Mouse (Mus musculus): ENCODE results near the gene Tpbgl. TPM values are rescaled to one million over a fixed set of nuclear protein-coding genes. Genes with fewer than 3 reads are reported as not detected.
A peak's percentile ranks its signal among the peaks of the same experiment; 100 is the strongest.

The Tpbgl gene
- polyA plus RNA-seq (2015; fragmentation: Nextera tagmentation; extraction: Ambion mirVana) = 2.5 and 3.2 TPM in 2 replicates

GRCm38 (mm10) chr7:99626376-99627270 lies at the start of gene Tpbgl:
Tpbgl (minus strand) TSS chr7:99627103.
- H3K27ac ChIP-seq (replicated peaks) = peak within 1 kb of the TSS; percentile 61; the same call in 1 of the 2 replicates
- ATAC-seq (ENCODE audit: low FRiP score) = no peak
- H3K4me3 ChIP-seq (replicated peaks) = peak within 1 kb of the TSS; percentile 57
- no peaks in the 10 kb centered on the region for H3K9me3 ChIP-seq (replicated peaks)
- peaks cover 24% of the 10 kb centered on the region for H3K4me1 ChIP-seq
- peak within 1 kb of the TSS; percentile 60 for H3K9ac ChIP-seq (replicated peaks)
- no peaks in the 10 kb centered on the region for H3K36me3 ChIP-seq
- H3K27me3 ChIP-seq (replicated peaks) = peaks cover 67% of the 10 kb centered on the region
- peak within 1 kb of the TSS; percentile 91 for H3K4me2 ChIP-seq
- under 1% methylated on average over 77 of the region's 83 CpGs for WGBS

GRCm38 (mm10) chr7:99674890-99675289 lies 48.0 kb upstream of the Tpbgl start:
- Histone ChIP-seq H3K27ac (replicated peaks) (no peak overlapping the region), H3K4me3 (replicated peaks) (no peak overlapping the region), H3K4me1 (0 out of 2 replicates have a peak, but pooled peaks cover 4% of the 10 kb centered on the region), H3K9ac (replicated peaks) (no peak overlapping the region), H3K9me3 (replicated peaks) (no peaks in the 10 kb centered on the region), H3K27me3 (replicated peaks) (no peaks in the 10 kb centered on the region), H3K36me3 (no peaks in the 10 kb centered on the region), H3K4me2 (no peak overlapping the region)
- no peak for ATAC-seq (ENCODE audit: low FRiP score)
- 84% methylated on average over 3 of the region's 3 CpGs for WGBS

- Histone ChIP-seq H3K27me3 (replicated peaks) (no peaks in the 10 kb centered on the region), H3K4me2 (no peak overlapping the region), H3K9me3 (replicated peaks) (no peaks in the 10 kb centered on the region), H3K9ac (replicated peaks) (no peak overlapping the region), H3K4me1 (0 out of 2 replicates have a peak, but pooled peaks cover 4% of the 10 kb centered on the region), H3K27ac (replicated peaks) (no peak overlapping the region), H3K4me3 (replicated peaks) (no peak overlapping the region), H3K36me3 (no peaks in the 10 kb centered on the region)
- no peak for ATAC-seq (ENCODE audit: low FRiP score)
- WGBS = 84% methylated on average over 5 of the region's 5 CpGs
These were observed 47.3 kb upstream of the Tpbgl start for GRCm38 (mm10) chr7:99674209-99674608.

GRCm38 (mm10) chr7:99673188-99673587 lies 46.3 kb upstream of the Tpbgl start:
- H3K27me3 ChIP-seq (replicated peaks) = no peaks in the 10 kb centered on the region
- ATAC-seq (ENCODE audit: low FRiP score) = no peak
- WGBS = 75% methylated on average over 8 of the region's 8 CpGs
- H3K4me3 ChIP-seq (replicated peaks) = no peak overlapping the region
- no peaks in the 10 kb centered on the region for H3K36me3 ChIP-seq
- peaks cover 11% of the 10 kb centered on the region for H3K4me1 ChIP-seq
- no peak overlapping the region for H3K27ac ChIP-seq (replicated peaks)
- H3K9me3 ChIP-seq (replicated peaks) = no peaks in the 10 kb centered on the region
- no peak overlapping the region for H3K4me2 ChIP-seq
- H3K9ac ChIP-seq (replicated peaks) = no peak overlapping the region

GRCm38 (mm10) chr7:99671544-99672435 lies 44.9 kb upstream of the Tpbgl start:
- no peaks in the 10 kb centered on the region for H3K36me3 ChIP-seq
- H3K4me1 ChIP-seq = peaks cover 14% of the 10 kb centered on the region
- no peak for ATAC-seq (ENCODE audit: low FRiP score)
- no peak overlapping the region for H3K9ac ChIP-seq (replicated peaks)
- H3K9me3 ChIP-seq (replicated peaks) = no peaks in the 10 kb centered on the region
- no peak overlapping the region for H3K4me2 ChIP-seq
- no peak overlapping the region for H3K4me3 ChIP-seq (replicated peaks)
- WGBS = 86% methylated on average over 9 of the region's 9 CpGs
- no peak overlapping the region for H3K27ac ChIP-seq (replicated peaks)
- H3K27me3 ChIP-seq (replicated peaks) = no peaks in the 10 kb centered on the region

- ATAC-seq (ENCODE audit: low FRiP score) = no peak
- H3K9ac ChIP-seq (replicated peaks) = no peak overlapping the region
- H3K27ac ChIP-seq (replicated peaks) = no peak overlapping the region
- H3K27me3 ChIP-seq (replicated peaks) = no peaks in the 10 kb centered on the region
- 77% methylated on average over 4 of the region's 4 CpGs for WGBS
- no peak overlapping the region for H3K4me3 ChIP-seq (replicated peaks)
- no peak overlapping the region for H3K4me2 ChIP-seq
- H3K9me3 ChIP-seq (replicated peaks) = no peaks in the 10 kb centered on the region
- no peaks in the 10 kb centered on the region for H3K36me3 ChIP-seq
- H3K4me1 ChIP-seq = peaks cover 14% of the 10 kb centered on the region
These were observed 44.0 kb upstream of the Tpbgl start for GRCm38 (mm10) chr7:99670915-99671314.

- Histone ChIP-seq H3K9me3 (replicated peaks) (no peaks in the 10 kb centered on the region), H3K36me3 (no peaks in the 10 kb centered on the region), H3K4me3 (replicated peaks) (no peak overlapping the region), H3K4me1 (peaks cover 22% of the 10 kb centered on the region), H3K9ac (replicated peaks) (no peak overlapping the region), H3K4me2 (no peak overlapping the region), H3K27ac (replicated peaks) (no peak overlapping the region), H3K27me3 (replicated peaks) (no peaks in the 10 kb centered on the region)
- 44% methylated on average over 4 of the region's 4 CpGs for WGBS
- ATAC-seq (ENCODE audit: low FRiP score) = 0 out of 2 replicates have a peak, but pooled peaks have one; percentile 56
These were observed 41.9 kb upstream of the Tpbgl start for GRCm38 (mm10) chr7:99668802-99669201.

GRCm38 (mm10) chr7:99667096-99667495 lies 40.2 kb upstream of the Tpbgl start:
- Histone ChIP-seq H3K27ac (replicated peaks) (no peak overlapping the region), H3K9me3 (replicated peaks) (no peaks in the 10 kb centered on the region), H3K9ac (replicated peaks) (no peak overlapping the region), H3K27me3 (replicated peaks) (no peaks in the 10 kb centered on the region), H3K4me1 (peaks cover 17% of the 10 kb centered on the region), H3K4me3 (replicated peaks) (no peak overlapping the region), H3K4me2 (no peak overlapping the region), H3K36me3 (no peaks in the 10 kb centered on the region)
- WGBS = 85% methylated on average over 16 of the region's 16 CpGs
- ATAC-seq (ENCODE audit: low FRiP score) = no peak

- H3K27ac ChIP-seq (replicated peaks) = no peak overlapping the region
- peaks cover 17% of the 10 kb centered on the region for H3K4me1 ChIP-seq
- no peak overlapping the region for H3K4me3 ChIP-seq (replicated peaks)
- ATAC-seq (ENCODE audit: low FRiP score) = no peak
- H3K36me3 ChIP-seq = no peaks in the 10 kb centered on the region
- H3K9ac ChIP-seq (replicated peaks) = no peak overlapping the region
- WGBS = 92% methylated on average over 10 of the region's 10 CpGs
- no peak overlapping the region for H3K4me2 ChIP-seq
- no peaks in the 10 kb centered on the region for H3K9me3 ChIP-seq (replicated peaks)
- H3K27me3 ChIP-seq (replicated peaks) = peaks cover 3% of the 10 kb centered on the region; the same call in 1 of the 2 replicates
These were observed 39.0 kb upstream of the Tpbgl start for GRCm38 (mm10) chr7:99665731-99666452.

GRCm38 (mm10) chr7:99664571-99665485 lies 37.9 kb upstream of the Tpbgl start:
- 52% methylated on average over 11 of the region's 11 CpGs for WGBS

More at GRCm38 (mm10) chr7:99664571-99665485, 37.9 kb upstream of the Tpbgl start:
- Histone ChIP-seq H3K4me2 (no peak overlapping the region), H3K4me3 (replicated peaks) (no peak overlapping the region), H3K4me1 (peaks cover 17% of the 10 kb centered on the region), H3K9ac (replicated peaks) (no peak overlapping the region), H3K9me3 (replicated peaks) (no peaks in the 10 kb centered on the region), H3K27me3 (replicated peaks) (peaks cover 3% of the 10 kb centered on the region; the same call in 1 of the 2 replicates), H3K27ac (replicated peaks) (peak overlapping the region; percentile 51; the same call in 1 of the 2 replicates), H3K36me3 (no peaks in the 10 kb centered on the region)
- no peak for ATAC-seq (ENCODE audit: low FRiP score)
